Mouse (Mus musculus): Measurements from ENCODE around the gene Gm10271. TPM values are rescaled to one million over a fixed set of nuclear protein-coding genes. Genes with fewer than 3 reads are reported as not detected.

The Gm10271 gene
- total and polyA plus RNA-seq, 2 experiments from 2014 or later, result not detected

GRCm38 (mm10) chr10:116930506-116930905 is 41.9 kb downstream of the Gm10271 start:
- H3K4me1 ChIP-seq (ENCODE audit: insufficient read depth, low read length), result no peaks in the 10 kb centered on the region
- 0 out of 2 replicates have a peak, but pooled peaks cover 3% of the 10 kb centered on the region for H3K36me3 ChIP-seq (ENCODE audit: insufficient read depth, low read length)
- no peaks in the 10 kb centered on the region for H3K27me3 ChIP-seq (ENCODE audit: insufficient read depth, low read length)
- no peaks in the 10 kb centered on the region for H3K9me3 ChIP-seq (ENCODE audit: low read length)
- no peak for DNase-seq (ENCODE audit: low spot score)
- no peak for TF ChIP-seq CTCF (IDR thresholded peaks at IDR 0.05; ENCODE audit: low read depth)
- H3K9ac ChIP-seq (replicated peaks; ENCODE audit: low read length), result no peak overlapping the region
- H3K4me3 ChIP-seq (ENCODE audit: low read length), result no peak overlapping the region
- no peak overlapping the region for H3K27ac ChIP-seq
- 79% methylated on average over 7 of the region's 7 CpGs for WGBS
- no peak for ATAC-seq
- no peak overlapping the region for H3K4me2 ChIP-seq (ENCODE audit: low read depth, low read length)

GRCm38 (mm10) chr10:116928826-116929225 is 43.6 kb downstream of the Gm10271 start:
- H3K27ac ChIP-seq, result no peak overlapping the region
- DNase-seq (ENCODE audit: low spot score), result no peak
- H3K36me3 ChIP-seq (ENCODE audit: insufficient read depth, low read length), result peaks cover 18% of the 10 kb centered on the region; the same call in 1 of the 2 replicates
- no peak overlapping the region for H3K4me2 ChIP-seq (ENCODE audit: low read depth, low read length)
- H3K4me3 ChIP-seq (ENCODE audit: low read length), result no peak overlapping the region
- H3K9me3 ChIP-seq (ENCODE audit: low read length), result no peaks in the 10 kb centered on the region
- H3K27me3 ChIP-seq (ENCODE audit: insufficient read depth, low read length), result no peaks in the 10 kb centered on the region
- no peaks in the 10 kb centered on the region for H3K4me1 ChIP-seq (ENCODE audit: insufficient read depth, low read length)
- WGBS, result 91% methylated on average over 3 of the region's 3 CpGs
- ATAC-seq, result no peak
- H3K9ac ChIP-seq (replicated peaks; ENCODE audit: low read length), result no peak overlapping the region
- TF ChIP-seq CTCF (IDR thresholded peaks at IDR 0.05; ENCODE audit: low read depth), result no peak

DNA sequence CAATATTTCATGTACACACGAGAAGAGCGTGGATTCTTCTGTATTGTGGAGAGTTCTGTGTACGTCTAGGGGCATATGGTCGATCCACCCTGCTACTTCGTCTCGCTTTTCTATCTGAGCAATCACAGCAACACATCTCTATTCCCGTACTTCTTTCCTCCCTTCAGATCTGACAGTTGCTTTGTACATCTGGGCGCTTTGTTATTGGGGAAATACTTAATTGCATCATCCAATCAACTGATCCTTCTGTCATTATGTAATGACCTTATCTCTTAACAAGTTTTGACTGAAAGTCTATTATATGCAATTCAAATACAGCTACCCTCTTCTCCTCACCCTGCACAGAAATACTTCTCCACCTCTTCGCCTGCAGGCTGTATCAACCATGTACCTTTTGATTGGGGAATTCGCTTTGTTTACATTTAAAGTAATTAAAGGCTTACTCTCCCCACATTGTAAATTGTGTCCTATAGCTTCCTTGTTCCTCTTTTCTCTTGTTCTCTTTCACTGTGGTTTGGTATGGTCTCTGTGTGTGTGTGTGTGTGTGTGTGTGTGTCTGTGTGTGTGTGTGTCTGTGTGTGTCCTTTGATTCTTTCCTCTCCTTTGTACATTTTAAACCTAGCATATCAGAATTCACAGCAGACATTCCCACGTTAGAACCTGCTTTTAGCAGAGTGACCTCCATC is 45.8 kb downstream of the Gm10271 start:
- Histone ChIP-seq H3K27me3 (ENCODE audit: insufficient read depth, low read length) (no peaks in the 10 kb centered on the region), H3K4me1 (ENCODE audit: insufficient read depth, low read length) (no peaks in the 10 kb centered on the region), H3K9ac (replicated peaks; ENCODE audit: low read length) (no peak overlapping the region), H3K4me2 (ENCODE audit: low read depth, low read length) (no peak overlapping the region), H3K36me3 (ENCODE audit: insufficient read depth, low read length) (peaks cover 21% of the 10 kb centered on the region; the same call in 1 of the 2 replicates), H3K27ac (no peak overlapping the region), H3K4me3 (ENCODE audit: low read length) (no peak overlapping the region), H3K9me3 (ENCODE audit: low read length) (no peaks in the 10 kb centered on the region)
- 90% methylated on average over 11 of the region's 11 CpGs for WGBS
- ATAC-seq (no peak), DNase-seq (ENCODE audit: low spot score) (no peak)
- TF ChIP-seq CTCF (IDR thresholded peaks at IDR 0.05; ENCODE audit: low read depth), result no peak

GRCm38 (mm10) chr10:116923651-116924495 is 48.5 kb downstream of the Gm10271 start:
- Histone ChIP-seq H3K27ac (no peak overlapping the region), H3K9ac (replicated peaks; ENCODE audit: low read length) (no peak overlapping the region), H3K9me3 (ENCODE audit: low read length) (no peaks in the 10 kb centered on the region), H3K4me2 (ENCODE audit: low read depth, low read length) (no peak overlapping the region), H3K4me3 (ENCODE audit: low read length) (no peak overlapping the region), H3K27me3 (ENCODE audit: insufficient read depth, low read length) (no peaks in the 10 kb centered on the region), H3K36me3 (ENCODE audit: insufficient read depth, low read length) (peaks cover 21% of the 10 kb centered on the region; the same call in 1 of the 2 replicates), H3K4me1 (ENCODE audit: insufficient read depth, low read length) (no peaks in the 10 kb centered on the region)
- WGBS, result 92% methylated on average over 19 of the region's 19 CpGs
- peak; percentile 21; the same call in 1 of the 2 replicates for TF ChIP-seq CTCF (IDR thresholded peaks at IDR 0.05; ENCODE audit: low read depth)
- ATAC-seq, result no peak
- no peak for DNase-seq (ENCODE audit: low spot score)

- TF ChIP-seq CTCF (IDR thresholded peaks at IDR 0.05; ENCODE audit: low read depth), result no peak
- no peak for ATAC-seq
- no peak overlapping the region for H3K4me2 ChIP-seq (ENCODE audit: low read depth, low read length)
- no peak for DNase-seq (ENCODE audit: low spot score)
- 89% methylated on average over 15 of the region's 15 CpGs for WGBS
- H3K27ac ChIP-seq, result no peak overlapping the region
- H3K36me3 ChIP-seq (ENCODE audit: insufficient read depth, low read length), result peaks cover 21% of the 10 kb centered on the region; the same call in 1 of the 2 replicates
- H3K4me3 ChIP-seq (ENCODE audit: low read length), result no peak overlapping the region
- H3K9ac ChIP-seq (replicated peaks; ENCODE audit: low read length), result no peak overlapping the region
- H3K27me3 ChIP-seq (ENCODE audit: insufficient read depth, low read length), result no peaks in the 10 kb centered on the region
- no peaks in the 10 kb centered on the region for H3K4me1 ChIP-seq (ENCODE audit: insufficient read depth, low read length)
- H3K9me3 ChIP-seq (ENCODE audit: low read length), result no peaks in the 10 kb centered on the region
Observed at GRCm38 (mm10) chr10:116922161-116922560, 50.2 kb downstream of the Gm10271 start.

GRCm38 (mm10) chr10:116921416-116921815 is 51.0 kb downstream of the Gm10271 start:
- no peak overlapping the region for H3K27ac ChIP-seq
- 92% methylated on average over 15 of the region's 15 CpGs for WGBS
- DNase-seq (ENCODE audit: low spot score), result no peak

More at GRCm38 (mm10) chr10:116921416-116921815, 51.0 kb downstream of the Gm10271 start:
- no peaks in the 10 kb centered on the region for H3K4me1 ChIP-seq (ENCODE audit: insufficient read depth, low read length)
- ATAC-seq, result no peak
- no peak for TF ChIP-seq CTCF (IDR thresholded peaks at IDR 0.05; ENCODE audit: low read depth)
- H3K9ac ChIP-seq (replicated peaks; ENCODE audit: low read length), result no peak overlapping the region
- no peaks in the 10 kb centered on the region for H3K27me3 ChIP-seq (ENCODE audit: insufficient read depth, low read length)
- no peak overlapping the region for H3K4me2 ChIP-seq (ENCODE audit: low read depth, low read length)
- H3K4me3 ChIP-seq (ENCODE audit: low read length), result no peak overlapping the region
- no peaks in the 10 kb centered on the region for H3K9me3 ChIP-seq (ENCODE audit: low read length)
- H3K36me3 ChIP-seq (ENCODE audit: insufficient read depth, low read length), result peaks cover 21% of the 10 kb centered on the region; the same call in 1 of the 2 replicates

All from hindbrain, postnatal 0 days (tissue).